27 mouse cellular contexts compared by ENCODE assay signal in the genomic region with DNA sequence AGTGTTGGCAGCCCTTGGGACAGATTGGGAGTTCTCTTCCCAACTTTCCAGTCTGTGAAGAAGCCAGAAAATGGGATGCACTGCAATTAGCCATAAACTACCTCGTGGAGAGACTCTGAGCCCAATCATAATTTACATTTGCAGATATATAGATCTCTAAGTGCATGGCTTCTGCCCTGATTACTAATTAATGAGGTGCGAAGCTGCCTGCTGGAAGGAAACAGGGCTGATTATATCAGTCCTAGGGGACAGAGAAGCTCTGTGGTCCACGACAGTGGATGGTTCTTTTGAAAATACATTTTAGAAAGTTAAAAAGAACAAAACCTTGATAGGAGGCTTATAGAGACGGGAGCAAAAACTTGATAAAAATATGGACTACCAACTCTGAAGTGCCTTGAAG.
"Had no signal": no experiment of that assay in that cellular context is flagged by ENCODE, and none has a peak within 500 bp of the region (broad histone marks: within the 10 kb centered on the region; RNA-seq: fewer than 3 reads in every experiment).

No protein-coding gene starts in this region.

- ATAC-seq: forebrain, embryonic 16.5 days; hindbrain, postnatal 0 days; intestine, embryonic 16.5 days had no signal

- H3K9me3 ChIP-seq: heart, embryonic 13.5 days; heart, embryonic 15.5 days; hindbrain, embryonic 12.5 days; kidney, embryonic 15.5 days; limb, embryonic 10.5 days; limb, embryonic 12.5 days had no signal

- H3K4me2 ChIP-seq: heart, embryonic 11.5 days; heart, embryonic 13.5 days; heart, embryonic 15.5 days; hindbrain, embryonic 12.5 days; kidney, embryonic 15.5 days; limb, embryonic 12.5 days; liver, embryonic 11.5 days had no signal

- H3K36me3 ChIP-seq: heart, embryonic 15.5 days; hindbrain, embryonic 12.5 days; kidney, embryonic 15.5 days; limb, embryonic 10.5 days; limb, embryonic 12.5 days had no signal

- H3K27me3 ChIP-seq: heart, embryonic 13.5 days; heart, embryonic 15.5 days; hindbrain, embryonic 12.5 days; kidney, embryonic 15.5 days; limb, embryonic 12.5 days had no signal

- H3K9ac ChIP-seq: heart, embryonic 13.5 days; heart, embryonic 15.5 days; hindbrain, embryonic 12.5 days; kidney, embryonic 15.5 days; limb, embryonic 12.5 days had no signal

- H3K4me1 ChIP-seq: heart, embryonic 13.5 days; heart, embryonic 15.5 days; hindbrain, embryonic 12.5 days; limb, embryonic 10.5 days; limb, embryonic 12.5 days had no signal

- H3K4me3 ChIP-seq: gastrocnemius, adult 2 months; heart, adult 2 months; heart, embryonic 13.5 days; heart, embryonic 15.5 days; hindbrain, embryonic 12.5 days; kidney, embryonic 15.5 days; limb, embryonic 10.5 days; limb, embryonic 12.5 days had no signal

- DNase-seq: gastrocnemius, adult 2 months; gastrocnemius, postnatal 14 days; gastrocnemius, postnatal 36 days; heart, adult 11 months; heart, adult 2 months; heart, postnatal 14 days; heart, postnatal 36 days; kidney, adult 11 months; kidney, adult 2 months; kidney, adult 9 months; kidney, postnatal 14 days; kidney, postnatal 36 days; layer of hippocampus, adult 9-11 months; layer of hippocampus, postnatal 36 days; liver had no signal

- H3K27ac ChIP-seq: gastrocnemius, adult 2 months; heart, adult 2 months; heart, embryonic 13.5 days; heart, embryonic 15.5 days; hindbrain, embryonic 12.5 days; hindbrain, postnatal 0 days; kidney, embryonic 15.5 days; kidney, postnatal 0 days; limb, embryonic 10.5 days; limb, embryonic 12.5 days had no signal
